Mouse (Mus musculus) heart, postnatal 0 days (tissue): ENCODE results near the gene Cdkn1a.

Experiments
- CTCF ChIP-seq: IDR thresholded peaks from 2 replicates; pipeline ENCODE4 v1.5.1; 2016; ENCODE audit warnings: antibody characterized with exemption, control low read depth, low read depth
- EP300 ChIP-seq: IDR thresholded peaks from 2 replicates; pipeline ENCODE4 v1.6.1; 2016; ENCODE audit warnings: antibody characterized with exemption, low read depth

GRCm38 (mm10) chr17:29090776-29091175 is at the start of gene Cdkn1a:
- no peak for TF ChIP-seq CTCF
- TF ChIP-seq EP300: no peak
